ENCODE assay signal across 39 mouse cellular contexts in genomic region chr4:42886926-42887325, GRCm38 (mm10). TPM values are rescaled to one million over a fixed set of nuclear protein-coding genes. Genes with fewer than 3 reads are reported as not detected.
DNase-seq lines count a peak whose midpoint lies in the region; ATAC-seq lines count a peak whose summit lies in the region.
"Had no signal": no experiment of that assay in that cellular context is flagged by ENCODE, and none has a peak within 500 bp of the region (broad histone marks: within the 10 kb centered on the region; RNA-seq: fewer than 3 reads in every experiment).

No protein-coding gene starts in this region.

- H3K4me3 ChIP-seq in midbrain, embryonic 15.5 days, result no peak overlapping the region
- no peak overlapping the region for H3K4me3 ChIP-seq in forebrain, embryonic 10.5 days
- H3K4me3 ChIP-seq: embryonic facial prominence, embryonic 12.5 days; forebrain, embryonic 15.5 days; hindbrain, embryonic 10.5 days; limb, embryonic 12.5 days; liver, embryonic 15.5 days; neural tube, embryonic 15.5 days had no signal

- peak; percentile 87 for ATAC-seq in frontal cortex, adult (ENCODE audit: low TSS enrichment)
- ATAC-seq in midbrain, embryonic 15.5 days (replicated peaks), result no peak
- ATAC-seq: activated CD4-positive, CD25-positive, alpha-beta regulatory T cell, adult 4 months; forebrain, embryonic 15.5 days; hindbrain, embryonic 16.5 days; intestine, embryonic 16.5 days had no signal

- H3K36me3 ChIP-seq in midbrain, embryonic 15.5 days (replicated peaks), result no peaks in the 10 kb centered on the region
- no peaks in the 10 kb centered on the region for H3K36me3 ChIP-seq in forebrain, embryonic 10.5 days (replicated peaks)
- H3K36me3 ChIP-seq: embryonic facial prominence, embryonic 12.5 days; forebrain, embryonic 15.5 days; hindbrain, embryonic 10.5 days; limb, embryonic 12.5 days; liver, embryonic 15.5 days; neural tube, embryonic 15.5 days had no signal

- H3K4me2 ChIP-seq in midbrain, embryonic 15.5 days, result no peak overlapping the region
- H3K4me2 ChIP-seq: embryonic facial prominence, embryonic 12.5 days; forebrain, embryonic 15.5 days; limb, embryonic 12.5 days; liver, embryonic 15.5 days; lung, embryonic 14.5 days; neural tube, embryonic 15.5 days had no signal

- no peak overlapping the region for H3K9ac ChIP-seq in midbrain, embryonic 15.5 days
- H3K9ac ChIP-seq: embryonic facial prominence, embryonic 12.5 days; forebrain, embryonic 15.5 days; limb, embryonic 12.5 days; liver, embryonic 15.5 days; lung, embryonic 14.5 days; neural tube, embryonic 15.5 days had no signal

- no peaks in the 10 kb centered on the region for H3K4me1 ChIP-seq in midbrain, embryonic 15.5 days
- no peaks in the 10 kb centered on the region for H3K4me1 ChIP-seq in forebrain, embryonic 10.5 days
- H3K4me1 ChIP-seq: embryonic facial prominence, embryonic 12.5 days; forebrain, embryonic 15.5 days; hindbrain, embryonic 10.5 days; limb, embryonic 12.5 days; neural tube, embryonic 15.5 days had no signal

- no peak for DNase-seq in frontal cortex, postnatal 14 days (ENCODE audit: low spot score in 2 of 2)
- peak; percentile 62 for DNase-seq in right cerebral cortex, adult 18-20 months
- DNase-seq in right cerebral cortex, postnatal 4 days, result no peak
- DNase-seq in left cerebral cortex, adult 18-20 months (ENCODE audit: low spot score in 2 of 2), result peak; percentile 35 to 62
- peak; percentile 31 for DNase-seq in right cerebral cortex, postnatal 25 days
- no peak for DNase-seq in forebrain, embryonic 10.5 days (ENCODE audit: extremely low spot score, low spot score)
- DNase-seq: adrenal gland, adult 2 months; cerebellum, adult 8-10 months; cerebellum, postnatal 25 days; heart, postnatal 14 days; kidney, adult 9 months; kidney, postnatal 10 days; layer of hippocampus, adult 9-11 months; lung, embryonic 14.5 days; lung, postnatal 14 days; midbrain, embryonic 14.5 days; retina, postnatal 1 day had no signal

- H3K9me3 ChIP-seq in midbrain, embryonic 15.5 days, result no peaks in the 10 kb centered on the region
- H3K9me3 ChIP-seq in forebrain, embryonic 10.5 days, result no peaks in the 10 kb centered on the region
- H3K9me3 ChIP-seq: embryonic facial prominence, embryonic 12.5 days; forebrain, embryonic 15.5 days; hindbrain, embryonic 10.5 days; limb, embryonic 12.5 days; liver, embryonic 15.5 days; neural tube, embryonic 15.5 days had no signal

- no peaks in the 10 kb centered on the region for H3K27me3 ChIP-seq in midbrain, embryonic 15.5 days (replicated peaks)
- no peaks in the 10 kb centered on the region for H3K27me3 ChIP-seq in forebrain, embryonic 10.5 days (ENCODE audit: poor library complexity, severe bottlenecking)
- H3K27me3 ChIP-seq: embryonic facial prominence, embryonic 12.5 days; forebrain, embryonic 15.5 days; limb, embryonic 12.5 days; neural tube, embryonic 15.5 days had no signal

- WGBS in midbrain, embryonic 15.5 days, result 91% methylated on average over 6 of the region's 6 CpGs
- 89% methylated on average over 6 of the region's 6 CpGs for WGBS in forebrain, embryonic 10.5 days

- no peak overlapping the region for H3K27ac ChIP-seq in midbrain, embryonic 15.5 days
- H3K27ac ChIP-seq in forebrain, embryonic 10.5 days, result no peak overlapping the region
- H3K27ac ChIP-seq: embryonic facial prominence, embryonic 12.5 days; forebrain, embryonic 15.5 days; hindbrain, embryonic 10.5 days; limb, embryonic 12.5 days; liver, embryonic 15.5 days; neural tube, embryonic 15.5 days had no signal

RNA-seq across cellular contexts. Expression of gene Fam205c, which starts 12.9 kb away (rescaled TPM):
- 1 to 10 TPM in 1 of 2 experiments, under 1 TPM in 1; 0.44 to 1.4 TPM for total RNA-seq in left cerebral cortex, adult 18-20 months (2021)
- polyA plus RNA-seq in midbrain, embryonic 15.5 days (2015; fragmentation: Nextera tagmentation; extraction: Ambion mirVana), result 1.9 and 2.1 TPM in 2 replicates
- polyA plus RNA-seq in forebrain, embryonic 10.5 days (2016; fragmentation: Nextera tagmentation; extraction: Ambion mirVana), result 0.18 and 0.53 TPM in 2 replicates
- total RNA-seq: adrenal gland, postnatal 4 days; CH12.LX; ES-E14; gastrocnemius, postnatal 4 days; liver, adult 2 months had no signal
- polyA plus RNA-seq: activated CD4-positive, CD25-positive, alpha-beta regulatory T cell, adult 4 months; adrenal gland, adult 2 months; C2C12; limb, embryonic 12.5 days; liver, adult 2 months; urinary bladder, adult 2 months had no signal

RNA-seq across cellular contexts. Expression of gene Phf24, which starts 29.5 kb away (rescaled TPM):
- total RNA-seq in left cerebral cortex, adult 18-20 months (2021), result 100 to 1,000 TPM; 366 to 369 TPM
- polyA plus RNA-seq in midbrain, embryonic 15.5 days (2015; fragmentation: Nextera tagmentation; extraction: Ambion mirVana), result 40.5 and 41.2 TPM in 2 replicates
- 0.33 and 0.51 TPM in 2 replicates for polyA plus RNA-seq in forebrain, embryonic 10.5 days (2016; fragmentation: Nextera tagmentation; extraction: Ambion mirVana)
- total RNA-seq: CH12.LX had no signal
- polyA plus RNA-seq: C2C12 had no signal

RNA-seq across cellular contexts. Expression of gene Gm12394, which starts 30.4 kb away (rescaled TPM):
- total RNA-seq in left cerebral cortex, adult 18-20 months (2021), result 1 to 10 TPM; 1.9 to 2.2 TPM
- polyA plus RNA-seq in midbrain, embryonic 15.5 days (2015; fragmentation: Nextera tagmentation; extraction: Ambion mirVana), result 0.51 and 0.61 TPM in 2 replicates
- polyA plus RNA-seq in forebrain, embryonic 10.5 days (2016; fragmentation: Nextera tagmentation; extraction: Ambion mirVana), result 0.27 and 0.37 TPM in 2 replicates
- total RNA-seq: CH12.LX; heart, adult 8-10 months; heart, postnatal 14 days; liver, adult 2 months had no signal
- polyA plus RNA-seq: activated CD4-positive, CD25-positive, alpha-beta regulatory T cell, adult 4 months; adrenal gland, adult 2 months; C2C12; heart, embryonic 14.5 days; hindbrain, embryonic 10.5 days; liver, adult 2 months; liver, embryonic 15.5 days; urinary bladder, adult 2 months had no signal

RNA-seq across cellular contexts. Expression of gene Fam205a1, which starts 33.2 kb away (rescaled TPM):
- total RNA-seq in left cerebral cortex, adult 18-20 months (2021), result under 1 TPM; 0.12 to 0.19 TPM
- not detected in 2 replicates for polyA plus RNA-seq in midbrain, embryonic 15.5 days (2015; fragmentation: Nextera tagmentation; extraction: Ambion mirVana)
- 0.07 TPM in 1 of 2 replicates, not detected in the other for polyA plus RNA-seq in forebrain, embryonic 10.5 days (2016; fragmentation: Nextera tagmentation; extraction: Ambion mirVana)
- total RNA-seq: adrenal gland, adult 2 months; adrenal gland, postnatal 4 days; CH12.LX; gastrocnemius, adult 18-20 months; heart, adult 8-10 months; heart, postnatal 14 days; liver, adult 2 months had no signal
- polyA plus RNA-seq: activated CD4-positive, CD25-positive, alpha-beta regulatory T cell, adult 4 months; adrenal gland, adult 2 months; C2C12; heart, embryonic 14.5 days; hindbrain, embryonic 10.5 days; intestine, embryonic 16.5 days; limb, embryonic 12.5 days; liver, adult 2 months; midbrain, embryonic 14.5 days; thymus, postnatal 0 days had no signal

Comparison
In these comparisons a context has a peak if more than half of its experiments do, and no peak if none do; other contexts are left out.
1. DNase-seq: peak in right cerebral cortex, adult 18-20 months (single experiment), left cerebral cortex, adult 18-20 months (2 of 2) and right cerebral cortex, postnatal 25 days (single experiment); none in frontal cortex, postnatal 14 days (0 of 2), right cerebral cortex, postnatal 4 days (single experiment) and forebrain, embryonic 10.5 days (single experiment).
2. RNA of gene Phf24, which starts 29.5 kb away (polyA plus RNA-seq): 40.5 to 41.2 TPM in midbrain, embryonic 15.5 days; 0.33 to 0.51 TPM in forebrain, embryonic 10.5 days; every median in the first group is over 10 times any median in the second.